Mouse (Mus musculus) layer of hippocampus, postnatal 10 days (tissue): ENCODE data around the gene Ptpa. TPM values are rescaled to one million over a fixed set of nuclear protein-coding genes. Genes with fewer than 3 reads are reported as not detected.
"Not testable (repeated sequence)": the region's sequence is repeated elsewhere in the genome, so short reads cannot be mapped to it uniquely, and the experiment has no call there.

Experiments used
- DNase-seq, 2 experiments: peaks; one replicate each; pipeline ENCODE4 v3.0.0; 2021; ENCODE audit warnings: low spot score in 2 of 2
- total RNA-seq, 2 experiments: library from RNA; stranded (reverse); gene quantifications; 2 replicates each; pipeline ENCODE4 v1.2.3; 2021

The Ptpa gene
- total RNA-seq, 2 experiments from 2014 or later = 144 to 159 TPM

DNA sequence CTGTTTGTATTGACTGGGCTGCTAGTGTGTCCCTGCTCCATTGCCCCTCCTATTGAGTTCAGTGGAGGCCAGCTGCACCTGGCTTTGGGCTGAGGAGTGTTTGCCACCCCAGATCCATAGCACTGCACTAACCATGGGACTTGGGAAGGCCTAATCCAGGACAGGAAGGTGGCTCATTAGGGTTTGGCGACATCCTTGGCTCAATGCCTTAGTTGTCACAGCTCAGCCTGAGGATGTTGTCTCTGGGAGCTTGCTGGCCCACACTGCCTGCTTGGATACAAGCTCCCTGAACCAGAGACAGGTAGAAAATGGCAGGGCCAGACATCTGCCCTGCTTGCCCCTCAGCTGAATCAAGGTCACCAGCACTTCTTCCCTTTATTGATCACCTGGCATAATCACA is 14.3 kb upstream of the Ptpa start:
- peak in 1 of 2 experiments; percentile 8 for DNase-seq

DNA sequence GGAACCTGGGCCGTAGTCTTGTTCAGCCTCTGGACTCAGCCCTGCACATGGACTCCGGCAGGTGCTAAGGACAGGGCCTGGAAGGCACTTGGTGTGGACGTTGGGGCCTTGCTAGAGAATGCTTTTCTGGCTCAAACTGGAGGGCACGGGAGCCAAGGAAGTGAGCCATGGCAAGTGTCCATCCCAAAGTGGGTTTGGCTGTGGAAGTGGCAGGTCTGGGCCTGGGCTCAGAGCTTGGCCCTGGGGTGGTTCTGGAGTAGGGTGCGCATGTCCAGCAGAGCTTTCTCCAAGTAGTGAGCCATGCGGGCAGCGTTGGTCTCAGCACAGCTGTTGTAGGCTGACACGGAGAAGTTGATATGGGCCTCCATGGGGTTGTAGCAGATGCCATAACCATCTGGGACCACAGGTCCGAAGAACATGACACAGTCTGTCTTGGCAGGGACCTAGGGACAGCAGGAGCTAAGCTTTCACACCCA is 13.4 kb upstream of the Ptpa start:
- DNase-seq = peak; percentile 18 to 63

DNA sequence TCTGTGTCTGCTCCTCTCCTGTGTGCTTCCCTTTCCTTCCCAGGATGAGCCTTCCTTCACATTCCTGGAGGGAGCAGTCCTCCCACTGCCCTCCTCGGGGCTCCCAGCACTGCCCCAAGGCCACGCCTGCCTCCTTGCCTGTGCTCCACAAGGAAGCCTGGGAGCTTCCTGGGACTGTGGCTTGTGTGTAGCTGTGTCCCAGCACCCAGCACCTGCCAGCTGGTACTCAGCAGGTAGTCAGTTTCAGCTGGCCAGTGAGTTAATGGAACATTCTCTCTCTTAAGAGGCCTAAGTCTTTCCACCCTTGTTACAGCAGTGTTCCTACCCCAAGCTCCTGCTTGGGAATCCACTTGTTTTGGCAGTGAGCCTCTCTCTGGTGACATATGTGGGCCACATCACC is 13.0 kb upstream of the Ptpa start:
- DNase-seq = no peak

DNA sequence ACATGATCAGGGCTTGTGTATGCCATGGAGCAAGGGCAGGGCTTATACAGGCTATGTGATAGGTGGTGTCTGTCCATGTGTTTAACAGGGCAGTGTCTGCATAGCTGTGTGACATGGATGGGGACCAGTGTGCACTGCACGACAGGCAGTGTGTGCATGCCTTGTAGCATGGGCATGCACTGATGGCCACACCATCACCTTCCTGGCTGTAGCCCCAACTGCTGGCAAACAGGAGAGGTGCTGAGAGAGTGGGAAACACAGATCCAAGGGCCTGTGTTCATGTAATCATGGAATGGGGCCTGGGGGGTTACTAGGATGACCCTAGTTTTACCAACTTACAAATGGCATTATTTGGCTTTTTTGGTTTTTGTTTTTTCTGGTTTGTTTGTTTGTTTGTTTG is 12.0 kb upstream of the Ptpa start:
- DNase-seq = peak in 1 of 2 experiments; percentile 22

DNA sequence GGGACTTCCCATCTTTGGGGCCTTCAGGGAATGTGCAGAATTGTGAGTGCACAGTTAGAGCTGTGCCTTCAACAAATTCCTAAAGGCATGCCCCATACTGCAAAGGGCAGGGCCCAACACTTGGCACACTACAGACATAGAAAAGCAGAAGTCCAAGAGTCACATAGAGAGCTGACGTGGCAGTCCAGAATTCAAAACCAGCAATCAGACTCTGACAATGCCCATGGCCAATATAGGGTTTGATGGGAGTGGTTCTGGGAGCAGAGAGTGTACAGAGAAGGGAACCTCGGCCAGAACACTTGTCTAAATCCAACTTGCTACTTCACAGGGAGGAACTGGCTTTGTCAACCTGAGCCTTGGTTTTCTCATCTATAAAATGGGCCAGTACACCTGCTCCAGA is 8.6 kb upstream of the Ptpa start:
- no peak for DNase-seq

DNA sequence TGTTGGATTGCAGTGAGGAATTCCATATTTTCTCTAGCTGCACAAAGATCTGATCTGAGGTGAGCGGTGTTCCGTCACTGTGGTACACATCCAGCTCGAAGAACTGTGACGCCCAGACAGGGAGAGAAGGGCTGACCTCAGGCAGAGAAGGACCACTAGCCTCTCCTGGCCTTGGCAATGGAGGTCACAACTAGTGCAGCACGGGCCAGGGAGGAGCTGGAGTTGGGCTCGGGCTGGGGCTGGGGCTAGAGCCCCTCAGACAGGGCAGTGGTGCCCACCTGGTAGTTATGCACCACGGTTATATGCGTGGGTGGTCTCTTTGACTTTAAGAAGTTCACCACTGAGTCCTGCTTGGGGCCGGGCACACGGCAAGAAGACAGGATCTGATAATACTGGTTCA is 8.1 kb upstream of the Ptpa start:
- no peak for DNase-seq

DNA sequence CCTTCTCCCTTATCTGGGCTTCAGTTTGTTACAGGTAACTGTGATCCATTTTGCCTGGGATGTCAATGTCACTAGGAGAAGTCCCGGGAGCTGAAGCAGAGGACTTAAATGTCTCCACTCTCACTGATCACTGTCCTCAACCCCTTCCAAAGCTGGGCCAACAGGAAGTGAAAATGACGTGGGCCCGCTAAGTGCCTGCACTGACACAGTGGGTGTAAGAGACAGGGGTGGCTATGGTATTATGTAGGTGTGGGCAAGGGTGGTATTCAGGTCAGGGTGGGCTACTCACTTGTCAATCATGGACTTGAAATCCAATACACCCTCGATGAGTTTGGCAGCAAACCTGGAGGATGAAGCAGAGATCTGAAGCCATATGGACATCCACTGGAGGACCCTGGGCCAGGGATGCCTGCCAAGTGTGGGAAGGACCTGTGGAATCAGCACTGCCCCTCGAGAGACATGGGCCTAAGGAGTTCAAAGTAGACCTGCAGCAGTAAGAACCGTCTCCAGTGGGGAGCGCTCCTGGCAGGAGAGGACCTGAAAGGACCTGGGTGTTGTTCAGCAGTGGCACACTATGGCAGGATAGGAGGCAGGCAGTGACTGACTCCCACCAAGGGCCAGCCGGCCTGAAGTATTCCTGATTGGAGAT is 7.3 kb upstream of the Ptpa start:
- DNase-seq = no peak

DNA sequence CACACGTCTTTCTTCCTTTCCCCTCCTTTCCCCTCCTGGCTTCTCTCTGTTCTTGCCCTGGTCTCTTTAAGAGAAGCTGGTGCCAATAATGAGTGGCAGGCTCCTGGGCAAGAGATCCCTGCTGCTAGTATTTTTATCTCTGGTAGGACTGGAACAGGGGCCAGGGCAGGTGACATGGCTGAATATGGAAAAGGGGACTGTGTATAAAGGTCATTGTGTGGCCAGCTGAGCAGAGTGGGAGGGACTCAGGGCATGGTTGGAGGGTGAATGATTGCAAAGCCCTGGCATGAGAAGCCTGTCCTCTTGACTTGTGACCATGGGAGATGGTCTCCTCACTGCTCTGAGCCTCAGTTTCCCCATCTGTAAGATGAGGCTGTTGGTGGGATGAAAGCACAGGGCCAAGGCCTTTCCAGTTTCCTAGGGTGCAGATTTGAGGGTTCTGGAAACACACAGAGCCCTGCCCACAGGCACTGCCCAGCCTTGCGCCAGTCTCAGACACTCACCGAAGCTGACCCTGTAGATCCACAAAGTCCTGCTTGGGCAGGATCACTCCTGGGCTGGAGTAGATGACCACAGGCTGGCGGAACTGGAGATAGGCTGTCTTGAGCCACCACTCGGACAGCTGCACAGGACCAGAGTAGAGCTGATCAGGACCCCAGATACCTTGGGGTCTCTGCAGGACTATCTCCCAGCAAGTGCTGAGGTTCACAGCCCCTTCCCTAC is 6.2 kb upstream of the Ptpa start:
- no peak for DNase-seq

DNA sequence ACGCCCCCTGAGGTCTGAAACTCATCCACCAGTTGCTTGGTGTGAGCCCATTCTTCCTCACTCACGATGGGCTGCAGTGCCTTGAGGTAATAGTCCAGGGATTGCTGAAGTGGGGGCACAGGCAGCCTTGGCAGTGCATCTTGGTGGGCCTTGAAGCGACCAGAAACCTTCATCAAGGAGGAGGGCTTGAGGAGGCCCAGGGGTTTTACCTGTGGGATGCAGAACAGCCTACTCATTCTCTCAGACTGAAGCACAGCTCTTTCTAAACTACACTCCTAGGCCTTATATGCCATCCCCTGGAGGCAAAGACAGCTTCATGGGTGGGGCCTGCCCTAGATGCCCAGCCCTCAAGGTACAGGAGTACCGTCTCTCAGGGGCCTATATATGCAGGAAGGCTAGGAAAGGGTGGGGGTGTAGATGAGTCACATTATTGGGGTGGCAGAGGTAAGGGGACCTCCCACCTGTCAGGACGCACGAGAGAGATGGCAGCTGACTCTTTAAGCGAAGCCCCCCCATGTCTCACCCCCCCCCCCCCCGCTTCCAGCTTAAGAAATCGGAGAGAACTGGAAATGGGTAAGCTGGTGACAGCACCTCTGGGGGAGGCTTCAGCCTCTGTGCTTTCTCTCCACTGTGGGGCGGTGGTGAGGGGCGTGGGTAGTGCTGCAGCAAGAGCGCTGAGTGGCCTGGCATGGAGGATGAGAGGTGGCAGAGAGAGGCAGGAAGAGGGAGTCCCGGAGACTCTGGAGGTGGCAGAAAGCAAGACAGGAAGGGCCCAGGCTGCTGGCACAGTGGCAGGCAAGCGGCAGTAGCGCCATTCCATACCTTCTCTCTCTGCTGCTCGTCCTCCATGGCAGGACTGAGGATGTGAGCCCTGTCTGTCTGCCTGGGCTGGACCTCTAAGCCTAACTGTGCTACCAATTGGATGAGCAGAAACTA is 2.5 kb upstream of the Ptpa start:
- no peak for DNase-seq

DNA sequence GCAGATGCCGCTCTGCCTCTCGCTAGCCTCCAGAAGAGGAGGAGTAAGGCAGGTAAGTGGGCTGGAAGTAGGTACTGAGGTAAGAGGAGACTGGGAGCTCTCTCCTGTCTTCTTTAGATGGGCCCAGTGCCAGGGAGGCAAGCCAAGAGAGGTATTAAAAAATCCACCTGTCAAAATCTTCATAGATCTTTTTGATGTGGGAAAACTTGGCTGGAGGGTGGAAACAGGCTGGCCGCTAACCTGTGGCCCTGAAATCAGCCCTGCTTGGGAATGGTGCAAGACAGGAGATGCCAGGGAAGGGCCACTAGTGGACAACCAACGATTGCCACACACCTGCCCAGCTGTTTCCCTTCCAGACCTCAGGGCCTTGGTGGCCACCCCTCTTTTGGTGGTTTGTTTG is 1.7 kb upstream of the Ptpa start:
- DNase-seq = peak in 1 of 2 experiments; percentile 50

DNA sequence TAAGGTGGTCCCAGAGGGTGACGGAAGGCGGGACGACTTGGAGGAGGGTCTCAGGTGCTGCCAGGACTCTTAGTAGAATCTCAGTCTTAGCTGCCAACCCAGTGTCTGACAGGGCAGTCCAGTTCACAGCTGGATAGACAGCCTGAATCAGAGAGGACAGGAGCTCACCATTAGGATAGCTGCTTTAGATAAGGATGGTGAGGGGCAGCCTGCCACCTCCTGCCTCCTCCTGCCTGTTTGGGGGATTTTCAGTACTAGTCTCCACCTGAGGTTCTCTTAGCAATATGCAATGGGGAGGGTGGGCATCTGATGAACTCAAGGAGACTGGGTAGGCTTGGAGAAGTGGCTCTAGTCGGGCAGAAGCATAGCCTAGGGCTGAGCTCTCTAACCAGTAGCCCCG is 1.2 kb upstream of the Ptpa start:
- no peak for DNase-seq

DNA sequence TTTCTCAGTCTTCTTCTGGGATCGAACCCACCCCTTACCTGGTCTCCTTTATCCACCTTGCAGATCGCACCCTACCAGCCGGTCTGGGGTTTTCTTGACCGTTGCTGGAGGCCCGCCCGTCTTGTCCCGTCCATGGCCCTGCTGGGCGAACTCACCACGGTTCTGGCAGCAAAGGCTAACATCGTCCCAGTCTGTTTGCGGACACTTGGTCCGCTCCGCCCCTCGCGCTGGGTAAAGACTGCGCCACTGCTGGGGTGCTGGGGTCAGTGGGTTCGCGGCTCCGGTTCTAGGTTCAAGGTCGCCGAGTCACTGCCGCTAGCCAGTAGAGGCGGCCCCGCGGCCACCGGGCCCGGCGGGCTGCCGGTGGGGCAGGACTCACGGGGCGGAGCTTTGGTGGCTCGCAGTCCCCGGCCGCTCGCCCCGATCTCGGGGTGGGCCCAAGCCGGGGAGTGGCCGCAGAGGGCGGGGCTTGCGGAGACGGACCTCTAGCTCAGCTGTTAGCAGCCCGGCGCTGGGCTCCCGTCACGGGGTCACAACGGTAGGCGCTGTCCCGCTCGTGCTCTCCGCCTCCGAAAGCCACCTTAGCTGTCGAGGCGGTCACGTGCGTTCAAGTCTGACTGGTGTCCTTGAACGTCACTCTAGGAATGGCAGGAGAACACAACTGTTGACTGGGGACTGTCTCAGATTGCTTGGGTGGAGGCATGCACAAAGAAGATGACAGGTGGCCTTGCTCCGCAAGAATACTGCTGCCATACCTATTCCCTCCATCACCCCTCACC is 493 bp upstream of the Ptpa start, which contains the start of gene Crat:
Gene Crat, minus strand, starts transcription at position 657 of the 779 bp plus-strand sequence.
- DNase-seq = peak; percentile 84 to 91

DNA sequence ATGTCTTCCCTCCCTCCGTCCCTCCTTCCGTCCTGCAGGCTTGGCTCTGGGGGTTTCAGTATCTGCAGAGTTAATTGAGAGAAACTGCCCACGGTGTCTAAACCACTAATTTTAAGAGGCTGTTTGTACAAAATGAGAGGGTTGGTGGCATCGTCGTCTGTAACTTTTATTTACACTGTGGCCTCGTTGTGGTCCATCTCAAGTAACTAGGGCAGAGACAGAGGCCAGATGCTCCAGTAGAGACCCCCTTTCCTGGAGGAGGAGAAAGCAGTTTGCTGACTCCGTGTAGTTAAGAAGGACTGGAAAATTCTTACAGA is 768 bp downstream of the Ptpa start:
- DNase-seq = no peak

DNA sequence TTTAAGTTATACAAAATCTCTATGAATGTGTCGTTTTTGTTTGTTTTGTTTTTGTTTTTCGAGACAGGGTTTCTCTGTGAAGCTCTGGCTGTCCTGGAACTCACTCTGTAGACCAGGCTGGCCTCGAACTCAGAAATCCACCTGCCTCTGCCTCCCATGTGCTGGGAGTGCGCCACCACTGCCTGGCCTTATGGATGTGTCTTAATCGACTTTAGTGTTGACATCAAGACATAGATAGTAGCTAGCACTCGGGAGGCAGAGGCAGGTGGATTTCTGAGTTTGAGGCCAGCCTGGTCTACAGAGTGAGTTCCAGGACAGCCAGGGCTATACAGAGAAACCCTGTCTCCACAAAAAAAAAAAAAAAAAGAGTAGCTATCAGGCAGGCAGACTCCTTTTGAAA is 1.3 kb downstream of the Ptpa start:
- DNase-seq = not testable (repeated sequence)

DNA sequence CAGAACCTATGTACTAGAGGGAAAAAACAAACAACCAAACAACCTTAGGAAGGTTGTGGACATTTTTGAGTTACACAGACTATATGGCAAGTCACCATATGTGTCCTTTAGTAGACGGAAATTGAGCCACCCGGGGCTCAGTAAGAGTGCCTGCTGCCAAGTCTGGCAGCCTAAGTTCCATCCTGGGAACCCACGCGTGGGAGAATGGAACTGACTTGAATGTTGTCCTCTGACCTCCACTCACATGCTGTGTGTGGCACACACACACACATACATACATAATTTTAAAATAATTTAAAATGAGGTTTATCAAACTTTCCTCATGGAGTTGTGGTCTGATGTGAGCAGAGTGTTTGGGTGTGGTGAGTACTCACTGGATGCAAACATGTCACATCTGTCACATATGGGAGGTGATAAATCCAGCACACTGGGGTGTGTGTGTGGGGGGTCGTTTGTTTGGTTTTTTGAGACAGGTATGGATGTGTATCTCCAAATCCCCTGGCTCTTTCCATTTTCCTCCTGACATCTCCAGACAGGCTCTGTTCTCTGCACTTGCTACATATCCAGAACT is 1.8 kb downstream of the Ptpa start:
- DNase-seq = no peak

DNA sequence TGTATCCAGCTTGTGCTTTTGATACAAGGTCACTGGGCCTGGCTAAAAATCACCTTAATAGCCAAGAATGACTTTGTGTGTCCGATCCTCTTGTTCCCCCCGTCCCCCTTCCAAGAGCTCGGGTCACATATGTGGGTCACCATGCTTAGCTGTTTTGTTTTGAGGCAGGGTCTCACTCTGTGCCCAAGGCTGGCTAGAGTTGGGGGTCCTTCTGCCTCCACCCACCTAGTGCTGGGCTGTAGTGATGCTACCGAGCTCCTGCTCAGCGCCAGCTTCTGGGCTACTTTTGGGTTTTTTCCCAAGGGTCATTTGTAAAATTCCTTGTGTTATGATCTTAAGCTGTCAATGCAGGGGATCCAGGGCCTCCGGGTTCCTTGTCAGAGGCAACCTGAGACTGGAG is 2.4 kb downstream of the Ptpa start:
- DNase-seq = no peak

DNA sequence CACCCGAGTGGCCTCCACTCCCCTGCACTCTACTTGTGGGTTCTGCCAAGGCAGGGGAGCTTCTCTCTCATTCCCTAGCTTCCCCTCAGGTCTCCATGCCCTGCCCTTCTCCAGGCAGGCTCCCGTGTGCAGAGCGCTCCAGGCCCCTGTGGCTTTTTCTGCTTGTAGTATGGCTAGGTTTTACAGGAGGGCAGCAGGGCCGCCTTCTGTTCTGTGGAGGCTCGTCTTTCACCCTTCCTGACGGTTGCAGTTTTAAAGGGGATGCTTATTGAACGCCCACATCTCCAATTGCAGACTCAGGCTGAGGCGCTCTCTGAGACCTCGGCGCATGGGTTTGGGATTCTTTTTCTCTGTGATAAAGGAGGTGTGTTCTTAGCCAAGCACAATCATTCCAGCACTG is 3.3 kb downstream of the Ptpa start:
- no peak for DNase-seq

DNA sequence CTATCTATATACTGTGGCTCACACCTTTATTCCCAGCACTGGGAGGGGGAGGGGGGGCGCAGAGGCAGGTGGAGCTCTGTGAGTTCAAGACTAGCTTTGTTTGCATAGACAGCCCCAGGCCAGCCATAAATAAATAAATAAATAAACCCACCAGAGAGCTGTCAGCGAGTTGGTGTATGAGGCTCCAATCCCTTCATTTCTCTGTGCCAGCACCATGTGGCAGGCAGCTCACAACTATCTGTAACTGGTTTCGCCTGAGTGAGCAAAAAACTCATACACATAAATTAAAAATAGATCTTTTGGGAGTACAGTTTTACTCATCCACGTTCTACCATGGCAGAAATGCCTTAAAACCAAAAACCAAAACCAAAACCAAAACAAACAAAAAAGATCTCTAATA is 5.6 kb downstream of the Ptpa start:
- DNase-seq = no peak

DNA sequence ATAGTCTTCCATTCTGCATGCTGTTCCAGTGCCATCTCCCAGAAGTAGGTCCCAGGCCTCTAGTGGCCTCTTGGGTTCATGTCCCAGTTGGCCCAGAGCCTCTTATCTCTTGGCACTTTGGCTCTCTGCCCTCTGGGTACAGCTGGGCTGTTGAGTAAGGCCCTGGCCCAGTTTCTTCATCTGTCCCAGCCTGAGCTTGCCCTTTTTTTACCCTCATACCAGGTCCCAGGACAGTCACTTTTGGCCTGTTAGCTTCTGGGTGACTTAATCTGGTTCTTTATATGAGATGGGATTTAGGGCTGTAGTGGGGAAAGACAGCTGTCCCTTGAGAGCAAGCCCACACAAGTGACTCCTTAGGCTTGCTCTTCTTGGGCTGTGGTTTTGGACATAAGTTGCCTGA is 13.3 kb downstream of the Ptpa start:
- no peak for DNase-seq

DNA sequence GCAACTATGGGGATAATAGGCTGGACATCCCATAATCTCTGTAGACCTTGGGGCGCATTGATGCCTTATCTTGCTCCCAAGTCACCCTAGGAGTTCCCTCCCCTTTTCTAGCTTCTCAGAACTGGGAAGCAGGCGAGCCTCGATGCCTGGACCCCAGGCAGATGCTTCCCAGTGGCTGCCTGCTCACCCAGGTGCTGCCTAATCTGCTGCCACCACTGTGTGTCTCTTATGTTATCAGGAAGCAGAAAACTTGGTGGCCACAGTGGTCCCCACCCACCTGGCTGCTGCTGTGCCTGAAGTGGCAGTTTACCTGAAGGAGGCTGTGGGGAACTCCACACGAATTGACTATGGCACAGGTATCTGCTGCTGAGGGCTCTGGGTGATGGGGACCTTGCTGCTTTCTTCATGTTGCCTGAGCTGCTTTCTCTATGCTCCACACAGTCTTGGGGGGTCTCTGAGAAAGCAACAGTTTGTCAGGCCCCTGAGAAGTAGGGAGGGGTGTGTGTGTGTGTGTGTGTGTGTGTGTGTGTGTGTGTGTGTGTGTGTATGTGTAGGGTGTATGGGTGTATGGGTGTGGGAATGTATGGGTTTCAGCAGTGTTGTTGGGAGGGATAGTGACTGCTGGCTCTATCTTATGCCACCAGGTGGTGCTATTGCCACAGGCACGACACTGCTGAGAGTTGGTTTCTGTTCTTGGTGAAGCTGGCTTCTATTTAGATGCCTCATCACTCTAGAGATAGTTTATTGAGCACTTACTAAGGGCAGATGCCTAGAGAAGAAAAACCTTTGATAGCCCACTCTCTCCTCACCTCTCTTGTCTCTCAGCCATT is 19.7 kb downstream of the Ptpa start:
- DNase-seq = peak; percentile 75 to 81
